Mouse (Mus musculus) spleen, adult 2 months (tissue): Measurements from ENCODE around the gene Gpx2. TPM values are rescaled to one million over a fixed set of nuclear protein-coding genes. Genes with fewer than 3 reads are reported as not detected.

Experiments used
- DNase-seq, 2 experiments: peaks; one replicate each; pipeline versions ENCODE4 v3.0.0 to v3.0.0-alpha.2; 2012 to 2021; ENCODE audit warnings: low spot score in 2 of 2, low read depth in 1 of 2
- H3K27ac ChIP-seq: fragments of 200-500 bp; 2 replicates; pipeline ENCODE4 v1.5.1; 2012; ENCODE audit warnings: low read length, inconsistent platforms; ENCODE audit not compliant: insufficient read depth
- H3K27me3 ChIP-seq: fragments of 200-500 bp; 2 replicates; pipeline ENCODE4 v1.6.1; 2012; ENCODE audit warnings: mild to moderate bottlenecking, moderate library complexity, low read length, inconsistent platforms; ENCODE audit not compliant: control insufficient read depth, insufficient read depth
- H3K36me3 ChIP-seq: fragments of 200-500 bp; 2 replicates; pipeline ENCODE4 v1.6.1; 2012; ENCODE audit warnings: mild to moderate bottlenecking, low read length, inconsistent platforms; ENCODE audit not compliant: control insufficient read depth, insufficient read depth
- H3K4me1 ChIP-seq: fragments of 200-500 bp; 2 replicates; pipeline ENCODE4 v1.6.1; 2011; ENCODE audit warnings: inconsistent platforms; ENCODE audit not compliant: control insufficient read depth, insufficient read depth, insufficient read length
- H3K4me3 ChIP-seq: fragments of 200-500 bp; 2 replicates; pipeline ENCODE4 v1.5.1; 2011; ENCODE audit warnings: mild to moderate bottlenecking, inconsistent platforms; ENCODE audit not compliant: insufficient read depth, insufficient read length; ENCODE audit errors: extremely low read depth
- CTCF ChIP-seq: fragments of 200-500 bp; IDR thresholded peaks from 2 replicates; pipeline ENCODE4 v1.5.1; 2011; ENCODE audit warnings: mild to moderate bottlenecking, inconsistent platforms; ENCODE audit not compliant: insufficient read depth, insufficient read length, insufficient replicate concordance; ENCODE audit errors: extremely low read depth
- POLR2A ChIP-seq: fragments of 200-500 bp; IDR thresholded peaks from 2 replicates; pipeline ENCODE4 v1.6.1; 2011; ENCODE audit warnings: low read depth, low read length, inconsistent platforms
- WGBS: fragments of 180-500 bp; shearing (Covaris S2); methylation state at CpG from one replicate; pipeline ENCODE4 v1.1.7; 2018; 5-methylcytosine and 5-hydroxymethylcytosine counted together
- polyA plus RNA-seq: library from polyadenylated mRNA; depleted of rRNA; stranded (reverse); fragments of >200 nt; gene quantifications from 2 replicates; pipeline ENCODE4 v1.2.3, GENCODE M21; 2012; rRNA removed

Gene Gpx2
- polyA plus RNA-seq, 1 experiment, result not detected

DNA sequence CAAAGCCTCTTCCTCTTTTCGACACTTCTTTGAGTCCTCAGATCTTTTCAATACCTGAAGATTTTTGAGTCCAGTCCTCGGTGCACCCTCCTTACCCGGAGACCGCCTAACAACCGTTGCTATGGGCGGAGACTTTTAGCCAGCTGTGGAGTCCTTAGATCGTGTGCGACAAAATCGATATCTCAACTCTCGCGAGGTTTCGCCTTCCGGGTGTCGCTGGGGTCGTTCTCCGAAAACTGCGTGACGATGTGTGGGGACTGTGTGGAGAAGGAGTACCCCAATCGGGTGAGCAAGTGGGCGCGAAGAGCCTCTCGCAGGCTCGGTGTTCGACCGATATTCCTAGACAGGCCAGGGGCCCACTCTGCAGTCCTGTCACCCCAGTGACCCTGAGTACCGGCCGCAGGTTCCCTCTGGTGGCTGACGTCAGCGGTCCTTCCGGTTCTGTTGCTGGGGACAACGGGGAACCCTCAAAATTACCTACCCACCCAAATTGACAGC is 30.0 kb downstream of the Gpx2 start, which contains the start of the genes Churc1 and Fntb:
Churc1 (plus strand) TSS at position 185 of the 498 bp plus-strand sequence.
Fntb (plus strand) TSS at position 236 of the 498 bp plus-strand sequence.
- DNase-seq, result peak; percentile 96 to 100
- H3K27ac ChIP-seq, result peak within 1 kb of the TSS; percentile 99
- no peak for TF ChIP-seq CTCF
- peak; percentile 65 for TF ChIP-seq POLR2A
- H3K36me3 ChIP-seq, result no peaks in the 10 kb centered on the region
- WGBS, result under 1% methylated on average over 31 of the region's 31 CpGs
- H3K4me3 ChIP-seq, result peak within 1 kb of the TSS; percentile 82
- no peaks in the 10 kb centered on the region for H3K27me3 ChIP-seq
- H3K4me1 ChIP-seq, result peaks cover 6% of the 10 kb centered on the region; the same call in 1 of the 2 replicates

DNA sequence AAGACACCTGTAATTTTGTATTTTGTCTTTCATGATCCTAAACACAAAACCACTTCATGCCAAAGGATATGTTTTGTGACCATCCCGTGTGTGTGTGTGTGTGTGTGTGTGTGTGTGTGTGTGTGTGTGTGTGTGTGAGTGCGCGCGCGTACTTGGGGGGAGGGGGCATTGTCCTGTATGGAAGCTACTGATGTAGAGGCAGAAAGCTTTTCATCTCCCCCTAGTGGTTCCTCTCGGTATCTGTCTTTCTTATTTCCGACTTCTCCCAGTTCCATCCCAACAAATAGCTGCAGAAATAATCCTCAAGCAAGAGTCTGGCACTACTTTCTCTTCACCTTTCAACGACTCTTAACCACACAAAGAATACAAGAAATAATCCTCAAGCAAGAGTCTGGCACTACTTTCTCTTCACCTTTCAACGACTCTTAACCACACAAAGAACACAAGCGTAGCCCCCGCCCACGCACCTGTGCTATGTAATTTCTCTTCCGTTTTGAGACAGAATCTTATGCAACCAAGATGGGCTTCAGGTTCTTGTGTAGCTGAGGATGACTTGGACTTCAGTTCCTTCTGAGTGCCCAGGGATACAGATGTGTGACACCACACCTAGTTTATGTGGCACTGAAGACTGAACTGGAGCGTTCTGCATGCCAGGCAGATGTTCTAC is 42.6 kb downstream of the Gpx2 start:
- Histone ChIP-seq H3K27ac (no peak overlapping the region; the same call in 1 of the 2 replicates), H3K27me3 (no peaks in the 10 kb centered on the region), H3K4me1 (peaks cover 2% of the 10 kb centered on the region; the same call in 1 of the 2 replicates), H3K36me3 (no peaks in the 10 kb centered on the region), H3K4me3 (no peak overlapping the region)
- peak; percentile 23 to 50 for DNase-seq
- TF ChIP-seq CTCF (no peak; the same call in 1 of the 2 replicates), POLR2A (no peak)
- WGBS, result 32% methylated on average over 14 of the region's 14 CpGs

DNA sequence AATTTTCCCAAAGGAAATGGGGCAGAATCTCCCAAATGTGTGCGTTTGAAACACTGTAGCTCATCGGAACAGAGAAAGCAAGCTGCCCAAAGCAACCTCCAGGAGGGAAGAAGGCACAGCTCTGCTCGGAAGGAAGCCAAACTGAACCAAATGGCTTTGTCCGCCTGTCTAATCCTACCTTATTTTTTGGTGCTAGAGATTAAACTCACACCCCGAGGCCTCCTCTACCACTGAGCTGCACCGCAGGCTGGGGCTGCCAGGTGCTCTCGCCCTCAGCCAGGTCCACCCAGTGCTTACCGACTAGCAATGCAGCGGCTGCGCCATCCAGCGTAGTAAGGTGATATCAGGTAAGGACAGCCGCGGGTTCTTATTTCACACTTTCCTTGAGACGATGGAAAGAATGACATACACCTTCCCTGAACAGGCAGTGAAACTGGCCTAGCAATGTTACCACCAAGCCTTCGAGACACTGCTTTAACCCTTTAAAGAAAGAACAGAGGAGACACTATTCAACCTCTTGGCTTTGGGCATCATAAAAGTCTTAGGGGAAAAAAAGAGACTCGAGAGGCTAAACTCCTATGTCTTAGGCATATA is 44.4 kb downstream of the Gpx2 start:
- WGBS, result 89% methylated on average over 16 of the region's 16 CpGs
- Histone ChIP-seq H3K4me3 (no peak overlapping the region), H3K4me1 (peaks cover 2% of the 10 kb centered on the region; the same call in 1 of the 2 replicates), H3K27ac (no peak overlapping the region), H3K36me3 (no peaks in the 10 kb centered on the region), H3K27me3 (no peaks in the 10 kb centered on the region)
- TF ChIP-seq CTCF (no peak), POLR2A (no peak)
- no peak for DNase-seq

Other genes starting within 250 kb of the Gpx2 start
- 18.1 and 18.9 TPM in 2 replicates for gene Sptb, start 85.0 kb downstream of the Gpx2 start, polyA plus RNA-seq
- 15.5 and 25.6 TPM in 2 replicates for gene Churc1, start 30.0 kb downstream of the Gpx2 start, polyA plus RNA-seq
- gene Fntb, start 30.0 kb downstream of the Gpx2 start, polyA plus RNA-seq, result 18.7 and 19.8 TPM in 2 replicates
- 0.89 and 1.5 TPM in 2 replicates for gene Rab15, start 27.4 kb upstream of the Gpx2 start, polyA plus RNA-seq
- 31.6 and 37.1 TPM in 2 replicates for gene Max, start 166.6 kb upstream of the Gpx2 start, polyA plus RNA-seq